Mouse (Mus musculus) mature B cell (primary cell): ENCODE measurements around the gene Ifngr2.
"Not testable (repeated sequence)": the region's sequence is repeated elsewhere in the genome, so short reads cannot be mapped to it uniquely, and the experiment has no call there.

Source experiments
- in situ Hi-C: fragments of 300-500 bp; cut with MboI; formaldehyde crosslinking; loops from 2 replicates; pipeline ENCODE4 v1.14.3; 2019

Gene Ifngr2

DNA sequence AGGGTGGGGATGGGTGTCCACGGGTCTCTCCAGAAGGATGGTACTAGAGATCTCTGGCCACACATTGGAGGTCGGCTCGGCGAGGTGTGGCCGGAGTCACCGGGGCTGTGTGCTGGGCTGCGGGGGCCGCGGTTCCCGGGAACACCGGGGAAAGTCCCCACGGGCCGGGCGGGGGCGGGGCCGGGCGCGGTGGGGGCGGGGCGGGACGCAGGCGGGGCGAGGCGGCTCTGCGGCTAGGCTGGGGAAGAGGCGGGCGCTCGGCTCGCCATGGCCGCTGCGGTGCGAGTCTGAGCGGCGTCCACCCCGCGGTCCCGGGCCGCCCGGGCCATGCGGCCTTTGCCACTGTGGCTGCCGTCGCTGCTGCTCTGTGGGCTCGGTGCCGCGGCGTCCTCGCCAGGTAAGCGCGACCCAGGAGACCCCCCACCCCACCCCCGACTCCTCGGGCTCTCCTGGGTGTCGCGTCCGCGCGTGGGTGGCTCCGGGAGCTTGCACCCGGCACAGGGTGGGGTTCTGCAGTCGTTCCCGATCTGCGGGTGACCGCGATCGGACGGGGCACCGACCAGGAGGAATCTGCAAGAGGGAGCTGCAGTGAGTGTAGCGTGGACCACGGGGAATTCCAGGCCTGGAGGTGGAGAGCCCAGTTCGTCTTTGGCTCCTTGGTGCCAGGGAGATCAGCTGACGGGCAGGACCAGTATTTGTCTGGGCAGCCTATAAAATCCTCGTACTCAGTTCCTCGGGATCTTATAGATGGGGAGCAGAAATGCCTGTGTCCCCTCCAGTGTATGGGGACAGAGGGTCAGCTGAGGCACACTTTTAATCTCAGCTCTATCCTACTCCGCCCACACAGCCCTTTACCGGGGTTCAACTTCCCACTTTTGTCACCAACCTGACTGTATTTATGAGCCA is at the start of gene Ifngr2:
Gene Ifngr2, plus strand, starts transcription at position 237 of the 906 bp plus-strand sequence.
- in situ Hi-C loops = no loop called here

- in situ Hi-C loops = no loop called here
Observed at GRCm38 (mm10) chr16:91498041-91498440, 48.8 kb upstream of the Ifngr2 start.

DNA sequence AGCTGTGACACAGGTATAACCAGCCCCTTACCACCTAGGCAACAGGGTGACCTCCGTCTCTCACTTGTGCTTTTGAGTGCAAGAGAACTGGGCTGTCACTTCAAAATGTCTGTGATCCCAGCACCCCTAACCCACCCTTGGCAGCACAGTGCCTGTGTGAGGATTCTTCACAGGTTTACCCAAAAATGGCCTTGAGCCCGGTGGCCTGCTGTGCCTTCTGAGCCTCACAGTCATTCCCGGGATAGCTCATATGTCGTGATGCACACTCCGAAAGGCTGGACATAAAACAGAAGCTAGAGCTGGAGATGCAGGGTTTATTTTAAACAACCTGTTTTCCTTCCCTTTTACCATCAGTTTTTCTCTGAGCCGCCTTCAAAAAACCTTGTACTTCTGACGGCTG is 42.2 kb upstream of the Ifngr2 start:
- in situ Hi-C loops = no loop called here

DNA sequence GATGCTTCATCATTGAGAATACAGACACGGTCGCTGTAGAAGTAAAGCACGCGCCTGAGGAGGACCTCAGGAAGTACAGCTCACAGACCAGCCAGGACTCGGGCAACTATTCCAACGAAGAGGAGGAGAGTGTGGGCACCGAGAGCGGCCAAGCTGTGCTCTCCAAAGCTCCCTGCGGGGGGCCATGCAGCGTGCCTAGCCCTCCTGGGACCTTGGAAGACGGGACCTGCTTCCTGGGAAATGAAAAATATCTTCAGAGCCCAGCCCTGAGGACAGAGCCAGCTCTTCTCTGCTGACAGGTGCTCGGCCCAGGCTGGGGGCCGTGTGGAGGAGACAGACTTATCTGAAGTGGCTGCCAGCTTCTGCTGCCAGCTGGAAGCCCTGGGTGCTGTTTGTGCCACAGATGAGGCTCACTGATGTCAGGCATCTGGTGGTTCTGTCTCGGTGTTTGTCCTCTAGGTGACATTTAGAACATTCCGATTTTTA is 41.7 kb upstream of the Ifngr2 start:
- in situ Hi-C loops = no loop called here

DNA sequence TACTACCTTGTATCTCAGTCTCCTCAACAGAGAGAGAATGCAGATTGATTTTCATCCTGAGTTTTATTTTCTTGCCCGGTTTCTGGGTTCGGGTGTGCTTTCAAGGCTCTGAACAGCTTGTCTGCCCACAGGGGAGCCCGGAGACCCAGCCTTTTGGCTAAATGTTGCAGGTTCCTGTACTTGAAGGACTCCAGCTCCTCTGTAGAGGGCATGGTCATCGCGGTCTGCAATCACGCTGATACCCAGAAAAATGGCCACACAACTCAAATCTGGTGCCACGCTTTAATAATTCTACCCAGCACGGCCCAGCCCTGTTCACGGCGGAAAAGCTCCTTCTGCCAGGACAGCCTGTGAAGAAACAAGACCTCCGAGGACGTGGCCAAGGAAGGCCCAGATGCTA is 40.5 kb upstream of the Ifngr2 start:
- in situ Hi-C loops = no loop called here

DNA sequence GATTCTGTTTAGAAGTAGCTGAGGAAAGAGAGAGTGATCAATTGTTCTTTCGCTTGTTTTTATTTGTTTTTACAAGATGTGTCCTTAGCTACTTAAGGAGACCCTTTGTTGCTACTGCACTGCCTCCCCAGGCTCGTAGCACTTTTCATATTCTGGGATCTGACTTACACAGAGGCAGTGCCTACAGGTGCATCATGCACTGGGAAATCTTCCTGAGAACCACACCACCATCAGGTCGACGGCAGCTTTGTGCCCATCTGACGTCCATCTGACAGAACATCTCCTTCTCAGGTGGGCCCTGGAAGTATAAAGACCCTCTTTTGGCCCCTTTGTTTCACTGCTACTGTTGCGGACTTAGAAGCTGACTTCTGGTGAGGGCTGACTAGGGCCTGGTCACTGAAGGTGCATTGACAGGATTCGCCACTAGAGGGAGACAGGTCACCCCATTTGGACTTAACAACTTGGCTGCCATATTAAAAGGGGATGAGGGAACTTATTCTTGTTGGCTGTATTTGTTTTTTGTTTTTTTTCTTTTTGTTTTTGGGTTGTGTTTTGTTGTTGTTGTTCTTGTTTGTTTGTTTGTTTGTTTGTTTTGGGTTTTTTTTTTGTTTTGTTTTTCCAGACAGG is 34.6 kb upstream of the Ifngr2 start:
- in situ Hi-C loops = no loop called here

DNA sequence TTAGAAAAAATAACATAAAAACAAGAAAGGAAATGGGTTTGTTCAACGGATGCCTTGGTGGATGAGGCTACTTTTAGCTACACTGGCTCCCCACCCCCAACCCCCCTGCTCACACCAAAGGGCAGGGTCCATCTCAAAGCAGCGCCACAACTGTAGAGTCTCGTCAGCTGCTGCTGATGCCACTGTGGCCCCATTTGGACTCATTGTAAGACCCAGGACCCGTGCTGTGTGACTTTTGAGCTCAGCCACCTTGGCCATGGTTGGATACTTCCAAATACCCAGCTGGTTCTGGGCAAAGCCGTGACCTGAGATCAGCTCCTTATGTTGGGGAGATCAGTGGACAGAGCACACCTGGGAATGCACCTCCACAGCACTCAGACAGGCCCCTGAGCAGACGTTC is 33.8 kb upstream of the Ifngr2 start:
- in situ Hi-C loops = no loop called here

- in situ Hi-C loops = loop anchor here (5.0 kb wide), 1 partner anchor 40 kb away; no protein-coding TSS in a partner anchor
Observed at GRCm38 (mm10) chr16:91517020-91517419, 29.9 kb upstream of the Ifngr2 start.

- in situ Hi-C loops = no loop called here
Observed at GRCm38 (mm10) chr16:91522040-91522439, 24.8 kb upstream of the Ifngr2 start.

- in situ Hi-C loops = no loop called here
Observed at GRCm38 (mm10) chr16:91522479-91523309, 24.2 kb upstream of the Ifngr2 start.

DNA sequence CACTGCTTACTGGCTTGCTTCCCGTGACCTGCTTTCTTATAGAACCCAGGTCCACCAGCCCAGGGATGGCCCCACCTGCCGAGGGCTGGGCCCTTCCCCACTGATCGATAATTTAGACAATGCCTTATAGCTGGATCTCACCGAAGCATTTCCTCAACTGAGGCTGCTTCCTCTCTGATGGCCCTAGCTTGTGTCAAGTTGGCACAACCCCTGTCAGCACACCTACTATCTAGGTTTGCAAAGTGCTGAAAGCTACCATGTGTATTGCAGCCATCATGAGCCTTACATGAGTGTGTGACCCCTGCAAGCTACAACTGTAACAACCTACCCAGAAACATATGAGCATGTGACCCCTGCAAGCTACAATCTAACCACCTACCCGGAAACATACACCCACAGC is 22.7 kb upstream of the Ifngr2 start:
- in situ Hi-C loops = no loop called here

GRCm38 (mm10) chr16:91526274-91526673 is 20.6 kb upstream of the Ifngr2 start:
- in situ Hi-C loops = no loop called here

- in situ Hi-C loops = no loop called here
Observed at GRCm38 (mm10) chr16:91527051-91527450, 19.8 kb upstream of the Ifngr2 start.

DNA sequence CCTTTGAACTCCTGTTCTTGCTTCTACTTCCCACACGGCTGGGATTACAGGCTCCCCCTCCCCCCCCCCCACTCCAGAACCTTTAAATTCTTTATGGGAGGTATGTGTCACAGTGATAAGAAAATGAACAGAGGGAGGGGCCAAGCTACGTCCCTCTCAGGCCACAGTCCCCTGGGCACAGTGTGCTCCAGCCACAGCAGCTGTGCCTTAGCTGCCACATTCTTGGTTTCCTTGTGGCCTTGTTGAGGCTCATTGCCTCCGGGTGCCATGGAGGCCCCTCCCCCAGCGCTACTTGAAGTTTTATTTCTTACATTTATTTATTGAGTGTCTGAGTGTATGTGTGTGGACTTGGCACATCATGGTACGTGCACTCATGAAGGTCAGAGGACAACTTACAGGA is 19.4 kb upstream of the Ifngr2 start:
- in situ Hi-C loops = no loop called here

DNA sequence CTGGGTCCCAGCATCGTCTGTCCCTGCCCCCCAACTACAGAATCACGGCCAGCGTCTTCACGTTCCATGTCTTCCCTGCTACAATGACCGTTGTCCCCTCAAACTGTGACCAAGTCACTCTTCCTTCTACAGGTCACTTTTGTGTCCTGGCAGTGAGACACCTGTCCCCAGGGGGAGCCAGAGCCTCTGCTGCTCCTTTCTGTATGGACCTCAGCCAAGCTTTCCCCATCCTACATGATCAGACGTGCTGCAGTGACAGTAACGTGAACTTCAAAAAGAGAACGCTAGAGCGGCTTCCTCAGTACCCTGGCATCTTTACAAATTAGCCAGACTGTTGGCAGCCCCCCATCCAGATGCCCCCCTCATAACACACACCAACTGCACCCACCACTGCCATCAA is 18.3 kb upstream of the Ifngr2 start:
- in situ Hi-C loops = no loop called here

GRCm38 (mm10) chr16:91530830-91531229 is 16.0 kb upstream of the Ifngr2 start:
- in situ Hi-C loops = not testable (repeated sequence)

DNA sequence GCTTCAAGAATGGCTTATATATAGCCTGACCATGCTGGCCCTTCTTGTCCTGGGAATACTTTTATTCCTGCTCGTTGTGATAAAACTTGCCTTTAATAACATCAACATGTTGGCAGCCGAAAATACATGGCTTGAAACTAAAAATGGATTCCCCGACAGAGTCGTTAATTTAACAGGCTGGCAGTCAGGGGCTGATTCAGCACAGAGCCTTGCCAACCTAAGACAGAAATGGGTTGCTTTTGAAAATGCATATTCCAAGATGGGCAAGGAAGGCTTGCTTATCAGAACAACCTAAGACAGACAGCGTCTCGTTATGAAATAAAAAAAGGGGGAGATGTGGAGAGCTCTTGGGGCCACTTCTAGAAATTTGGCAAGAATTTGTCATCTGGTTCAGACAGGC is 15.0 kb upstream of the Ifngr2 start:
- in situ Hi-C loops = no loop called here

DNA sequence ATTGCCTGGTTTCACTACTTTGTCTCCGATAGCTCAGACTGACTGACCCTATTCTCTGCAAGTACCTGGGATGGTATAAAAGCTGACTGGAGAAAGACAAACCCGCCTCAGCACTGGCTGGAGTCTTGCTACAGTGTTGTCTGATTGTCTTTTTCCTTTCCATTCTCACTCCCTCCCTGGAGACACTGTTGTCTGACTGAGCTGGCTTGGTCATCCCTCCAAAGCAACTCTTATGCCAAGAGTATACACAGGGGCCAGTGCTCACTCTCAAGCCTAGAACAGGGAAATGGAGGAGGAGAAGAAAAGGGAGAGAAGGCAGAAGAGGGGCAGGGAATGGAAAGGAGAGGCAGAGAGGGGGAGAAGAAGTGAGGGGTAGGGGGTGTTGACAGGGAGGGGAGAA is 14.4 kb upstream of the Ifngr2 start:
- in situ Hi-C loops = no loop called here

GRCm38 (mm10) chr16:91533097-91534001 is 13.5 kb upstream of the Ifngr2 start:
- in situ Hi-C loops = no loop called here

DNA sequence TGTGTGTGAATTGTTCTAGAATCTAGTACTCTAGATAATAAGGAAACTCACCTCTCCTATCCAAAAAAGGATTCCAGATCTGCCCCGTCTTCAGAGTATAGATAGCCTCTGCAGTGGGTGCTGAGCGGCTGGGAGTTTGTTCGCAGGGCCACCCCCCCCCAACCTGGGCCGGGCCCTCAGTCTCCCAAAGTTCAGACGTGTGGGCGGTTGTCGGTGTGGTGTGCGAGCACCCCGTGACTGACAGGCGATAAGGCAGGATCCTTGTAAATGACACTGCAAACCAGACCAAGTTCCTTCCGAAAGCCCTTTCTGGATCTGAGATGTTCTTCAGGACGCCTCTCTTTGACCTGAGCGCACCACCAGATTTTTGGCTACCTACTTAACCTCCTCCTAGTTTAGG is 12.4 kb upstream of the Ifngr2 start:
- in situ Hi-C loops = no loop called here

DNA sequence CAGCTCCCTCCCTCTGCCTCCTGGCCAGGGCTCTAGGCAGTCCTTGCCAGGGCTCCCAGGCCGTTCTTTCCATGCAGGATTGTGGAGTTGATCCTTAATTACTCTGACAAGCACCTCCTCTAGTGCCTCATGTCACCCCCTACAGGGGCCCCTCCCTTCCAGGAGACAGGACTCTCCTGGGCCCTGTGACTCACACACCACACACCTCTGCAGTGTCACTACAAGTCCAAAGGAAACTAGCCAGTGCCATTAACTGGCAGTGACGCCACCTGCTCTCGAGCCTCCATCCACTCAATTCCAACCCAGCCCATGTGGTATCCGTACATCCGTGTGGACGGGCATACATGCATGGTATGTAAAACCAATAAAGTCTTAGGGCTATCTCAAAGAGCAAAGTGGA is 12.0 kb upstream of the Ifngr2 start:
- in situ Hi-C loops = no loop called here
